Mouse (Mus musculus) CD4-positive, CD25-positive, alpha-beta regulatory T cell (primary cell): Measurements from ENCODE around the gene Osbpl2. TPM values are rescaled to one million over a fixed set of nuclear protein-coding genes. Genes with fewer than 3 reads are reported as not detected.

Experiments used
- polyA plus RNA-seq: library from polyadenylated mRNA; unstranded; fragments of 100-300 nt; shearing (Covaris generic); gene quantifications from one replicate; pipeline ENCODE4 v1.2.1, GENCODE M21; 2017

Osbpl2 gene
- 48.9 TPM for polyA plus RNA-seq

DNA sequence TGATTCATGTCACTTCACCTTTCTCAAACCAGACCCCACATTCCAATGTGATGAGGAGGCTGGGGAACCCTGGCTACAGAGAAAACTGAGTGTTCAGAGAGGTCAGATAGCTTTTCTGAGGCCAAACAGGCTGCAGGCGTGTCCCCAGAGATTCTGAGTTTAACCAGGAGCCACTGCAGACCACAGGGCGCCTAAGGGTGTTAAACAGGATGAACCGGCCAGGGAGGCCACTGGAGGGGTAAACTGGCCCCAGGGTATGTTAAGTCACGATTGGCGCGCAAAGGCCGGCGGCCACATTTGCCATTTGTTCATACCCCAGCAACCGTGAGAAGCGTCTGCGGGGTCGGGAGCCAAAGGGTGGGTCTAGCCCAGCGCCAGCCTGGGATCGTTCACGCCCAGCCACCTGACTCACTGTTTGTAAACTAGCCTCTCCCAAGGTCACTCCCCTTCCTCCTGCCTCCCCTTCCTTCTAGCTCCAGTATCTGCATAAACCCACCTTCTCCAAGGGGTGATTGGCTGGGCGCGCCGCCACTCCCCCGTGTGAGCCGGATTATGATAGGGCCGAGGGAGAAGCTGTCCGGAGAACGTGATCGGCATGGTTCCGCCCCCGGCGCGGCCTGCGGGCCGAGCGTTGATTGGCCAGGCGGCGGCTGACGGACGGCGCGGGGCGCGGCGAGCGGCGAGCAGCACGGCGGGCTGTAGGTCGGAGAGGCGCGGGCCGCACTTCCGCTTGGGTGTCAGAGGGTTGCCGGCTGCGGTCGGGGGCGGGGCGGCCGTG lies at the start of gene Osbpl2:
Gene Osbpl2 (plus strand): TSS at position 646 of the 778 bp plus-strand sequence.

GRCm38 (mm10) chr2:180070481-180071453 lies 48.3 kb upstream of the Osbpl2 start, which contains the start of gene Mtg2:
Gene Mtg2 (plus strand): TSS chr2:180070588.

GRCm38 (mm10) chr2:180103978-180104658 lies 15.0 kb upstream of the Osbpl2 start, which contains the start of gene Hrh3:
Gene Hrh3 (minus strand): TSS chr2:180104488.

DNA sequence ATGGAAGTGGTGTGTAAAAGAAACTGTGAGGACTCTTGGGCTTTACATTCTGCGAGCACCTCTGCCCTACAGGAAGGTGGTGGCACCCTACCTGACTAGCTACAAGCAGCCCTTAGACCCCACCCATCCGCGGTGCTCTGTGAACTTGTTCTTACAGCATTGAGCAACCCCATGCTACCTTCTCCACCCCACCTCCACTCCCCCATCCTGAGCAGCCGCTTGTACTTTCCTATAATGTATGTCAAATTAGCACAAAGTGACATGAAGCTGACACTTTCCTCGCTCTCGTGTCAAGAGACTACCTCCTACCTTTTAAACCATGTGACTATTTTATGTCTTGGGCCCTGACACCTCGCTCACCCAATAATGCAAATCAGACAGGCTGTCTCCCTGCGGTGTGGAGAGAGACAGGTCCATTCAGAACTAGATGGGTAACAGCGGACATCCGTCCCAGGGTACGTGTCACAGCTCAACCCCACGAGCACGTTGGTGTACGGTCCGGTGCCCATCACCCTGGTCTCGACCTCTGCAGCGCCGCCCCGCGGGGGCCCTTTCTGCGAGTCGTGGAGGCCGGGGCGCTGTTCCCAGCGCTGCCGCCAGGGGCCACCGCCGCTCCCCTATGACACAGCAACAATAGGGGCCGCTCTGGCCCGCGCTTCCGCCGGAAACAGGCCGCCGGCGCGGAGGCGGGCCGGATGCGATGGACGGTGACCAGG lies 51.9 kb downstream of the Osbpl2 start, which contains the start of gene Adrm1:
Gene Adrm1 (plus strand): TSS at position 680 of the 716 bp plus-strand sequence.

Other genes with a start within 250 kb of the Osbpl2 start
- gene Taf4, start 142.7 kb upstream of the Osbpl2 start, polyA plus RNA-seq = 22.0 TPM
- gene Lsm14b, start 94.3 kb upstream of the Osbpl2 start, polyA plus RNA-seq = 18.4 TPM
- gene Psma7, start 76.9 kb upstream of the Osbpl2 start, polyA plus RNA-seq = 427 TPM
- gene Ss18l1, start 76.8 kb upstream of the Osbpl2 start, polyA plus RNA-seq = 4.2 TPM
- 59.0 TPM for gene Mtg2, start 48.7 kb upstream of the Osbpl2 start, polyA plus RNA-seq
- gene Hrh3, start 14.8 kb upstream of the Osbpl2 start, polyA plus RNA-seq = not detected
- 155 TPM for gene Adrm1, start 52.2 kb downstream of the Osbpl2 start, polyA plus RNA-seq
- 0.54 TPM for gene Lama5, start 106.6 kb downstream of the Osbpl2 start, polyA plus RNA-seq
- 535 TPM for gene Rps21, start 138.1 kb downstream of the Osbpl2 start, polyA plus RNA-seq
- gene Cables2, start 154.2 kb downstream of the Osbpl2 start, polyA plus RNA-seq = 58.6 TPM
- 0.07 TPM for gene Rbbp8nl, start 170.6 kb downstream of the Osbpl2 start, polyA plus RNA-seq
- not detected for gene Gata5, start 215.4 kb downstream of the Osbpl2 start, polyA plus RNA-seq